Mouse (Mus musculus) left cerebral cortex, adult 8-10 months (tissue): Measurements from ENCODE around the gene Myl3. TPM values are rescaled to one million over a fixed set of nuclear protein-coding genes. Genes with fewer than 3 reads are reported as not detected.

Experiments used
- total RNA-seq, 4 experiments: library from RNA; stranded (reverse); gene quantifications; 2 replicates each; pipeline ENCODE4 v1.2.4; 2022

Myl3 gene
- total RNA-seq, 4 experiments from 2014 or later, result 2.4 to 3.2 (median 2.6) TPM; not detected in 1

Other genes starting within 250 kb of the Myl3 start
- 10 to 100 TPM; 58.6 to 74.9 (median 63.6) TPM for gene Setd2, start 209.3 kb upstream of the Myl3 start, total RNA-seq
- 1 to 10 TPM; 1.4 to 2.9 (median 2.6) TPM for gene Nradd, start 117.4 kb upstream of the Myl3 start, total RNA-seq
- 10 to 100 TPM; 11.9 to 14.6 (median 12.6) TPM for gene Nbeal2, start 87.7 kb upstream of the Myl3 start, total RNA-seq
- gene Ccdc12, start 85.4 kb upstream of the Myl3 start, total RNA-seq, result 10 to 100 TPM; 69.7 to 73.5 (median 72.6) TPM
- 1 to 10 TPM; 8.4 to 8.7 (median 8.6) TPM for gene Pth1r, start 5.3 kb downstream of the Myl3 start, total RNA-seq
- gene Prss42, start 56.3 kb downstream of the Myl3 start, total RNA-seq, result not detected
- not detected for gene Prss44, start 72.1 kb downstream of the Myl3 start, total RNA-seq
- under 1 TPM; 0.14 to 0.35 (median 0.25) TPM for gene Prss43, start 84.8 kb downstream of the Myl3 start, total RNA-seq
- gene Prss45, start 92.7 kb downstream of the Myl3 start, total RNA-seq, result under 1 TPM in 3 of 4 experiments, not detected in 1; 0.30 to 0.91 (median 0.91) TPM
- gene Prss46, start 102.6 kb downstream of the Myl3 start, total RNA-seq, result not detected
- gene Prss50, start 116.1 kb downstream of the Myl3 start, total RNA-seq, result 1 to 10 TPM in 3 of 4 experiments, under 1 TPM in 1; 0.95 to 2.3 (median 1.9) TPM
- gene Als2cl, start 138.0 kb downstream of the Myl3 start, total RNA-seq, result 10 to 100 TPM in 2 of 4 experiments, 1 to 10 TPM in 2; 8.4 to 13.0 (median 10.4) TPM
- gene Tmie, start 138.3 kb downstream of the Myl3 start, total RNA-seq, result 1 to 10 TPM; 3.1 to 6.1 (median 4.1) TPM
- gene Fam240a, start 175.0 kb downstream of the Myl3 start, total RNA-seq, result not detected
- under 1 TPM in 2 of 4 experiments, not detected in 2; 0.77 to 0.84 TPM for gene Tdgf1, start 204.3 kb downstream of the Myl3 start, total RNA-seq
- gene Lrrc2, start 209.7 kb downstream of the Myl3 start, total RNA-seq, result 1 to 10 TPM in 3 of 4 experiments, under 1 TPM in 1; 0.70 to 2.1 (median 1.5) TPM
- gene Rtp3, start 248.7 kb downstream of the Myl3 start, total RNA-seq, result under 1 TPM in 3 of 4 experiments, not detected in 1; 0.26 to 0.48 (median 0.39) TPM